Mouse (Mus musculus): ENCODE results near the gene Grtp1.

DNA sequence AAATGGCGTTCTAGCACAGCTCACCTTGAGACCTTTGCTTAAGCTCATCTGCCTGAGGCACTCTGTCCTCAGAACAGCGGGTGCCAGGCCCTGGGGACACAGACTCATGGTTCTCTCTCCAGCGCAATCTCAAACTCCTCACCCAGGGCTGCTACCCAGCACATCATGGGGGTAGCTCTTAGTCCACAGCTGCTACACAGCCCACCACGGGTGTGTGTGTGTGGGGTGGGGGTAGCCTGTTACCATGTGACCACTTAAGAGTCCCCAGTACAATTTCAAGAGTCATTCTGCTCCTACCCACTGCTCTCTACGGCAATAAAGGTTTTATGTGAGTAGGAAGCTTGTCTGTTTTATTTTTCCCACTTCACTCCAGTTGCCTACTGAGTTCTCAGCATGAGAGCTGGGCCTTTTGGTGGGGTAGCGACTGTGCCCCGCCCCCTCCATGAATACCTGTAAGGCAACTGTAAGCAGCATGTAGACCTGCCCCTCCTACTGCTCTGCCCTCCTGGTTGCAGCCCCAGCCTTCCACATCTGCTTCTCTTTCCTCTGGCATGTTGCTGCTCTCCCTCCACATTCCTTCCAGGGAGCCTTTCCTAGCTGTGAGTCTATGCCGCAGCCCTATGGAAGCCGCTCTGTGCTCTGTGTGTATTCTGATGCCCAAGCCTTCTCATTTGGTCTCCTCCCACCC, 28.6 kb upstream of the Grtp1 start:
- TF ChIP-seq CTCF (conservative IDR thresholded peaks at IDR 0.05; ENCODE audit: insufficient read depth, insufficient read length, low read depth, low read length) (no peak), POLR2A (IDR thresholded peaks at IDR 0.05; ENCODE audit: low read depth, low read length) (no peak)

All from kidney, adult 2 months (tissue).